In the genomic region with DNA sequence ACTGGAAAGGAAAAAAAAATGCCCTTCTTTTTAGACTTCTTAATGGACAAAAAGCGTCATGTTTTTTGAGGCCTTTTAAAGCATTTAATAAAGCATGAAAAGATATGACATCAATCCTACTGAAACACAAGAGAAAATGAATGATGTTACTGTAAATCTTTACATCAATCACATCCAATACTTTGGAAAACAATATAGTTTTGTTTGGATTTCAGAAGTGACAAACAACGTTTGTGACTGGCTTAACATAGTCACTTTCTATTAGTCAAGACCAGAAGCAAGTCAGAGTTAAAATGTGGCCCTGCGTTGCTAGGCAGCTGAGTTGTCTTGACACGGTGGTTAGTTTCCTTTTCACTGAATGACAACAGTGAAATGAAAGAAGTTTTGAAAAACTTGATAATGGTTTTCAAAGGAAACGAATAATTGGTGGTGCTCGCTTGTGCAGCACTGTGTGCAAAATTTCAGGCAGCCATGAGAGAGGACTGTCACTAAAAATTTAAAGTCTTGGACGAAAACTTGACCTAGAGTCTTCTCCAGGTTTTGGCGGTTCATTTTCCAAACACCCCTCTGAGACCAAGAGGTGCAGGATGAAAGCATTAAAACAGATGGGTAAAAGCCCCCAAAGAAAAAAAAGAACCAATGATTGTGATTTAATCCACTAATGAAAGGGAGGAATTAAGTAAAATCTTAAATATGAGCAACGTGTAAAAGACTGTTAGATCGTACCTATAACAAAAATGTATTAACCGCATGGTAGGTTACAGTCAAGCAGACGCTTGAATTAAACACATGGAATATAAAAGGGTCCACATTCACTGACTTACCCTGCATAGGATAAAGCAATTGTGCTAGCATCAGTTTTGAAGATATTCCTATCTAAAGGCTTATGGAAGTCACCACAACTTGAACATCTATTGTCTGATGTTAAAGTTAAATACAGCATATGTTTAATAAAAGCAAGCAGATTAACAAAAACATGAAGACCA, we compare ENCODE assay signal across 16 mouse cellular contexts.
A peak's percentile ranks its signal among the peaks of the same experiment; 100 is the strongest.
DNase-seq lines count a peak whose midpoint lies in the region; ATAC-seq and TF ChIP-seq lines count a peak whose summit lies in the region.
"Had no signal": no experiment of that assay in that cellular context is flagged by ENCODE, and none has a peak within 500 bp of the region (broad histone marks: within the 10 kb centered on the region; RNA-seq: fewer than 3 reads in every experiment).

No protein-coding gene starts in this region.

- no peak for TF ChIP-seq EP300 in heart, adult 2 months (IDR thresholded peaks at IDR 0.05; ENCODE audit: insufficient read depth, low read depth, low read length)

- DNase-seq in cerebellum, adult 9-10 months = peak; percentile 67
- DNase-seq in cerebellum, adult 11-12 months = no peak
- peak; percentile 47 to 61 for DNase-seq in cerebellum, postnatal 25 days
- peak; percentile 51 for DNase-seq in hindbrain, embryonic 10.5 days (ENCODE audit: low spot score)
- DNase-seq in heart, adult 2 months = no peak
- no peak for DNase-seq in frontal cortex, postnatal 25 days (ENCODE audit: low spot score in 2 of 2)
- DNase-seq in left cerebral cortex, postnatal 25 days (ENCODE audit: low spot score in 2 of 2) = no peak
- DNase-seq: heart, adult 18-20 months; lung, postnatal 10 days; right cerebral cortex, postnatal 14 days had no signal

- H3K27ac ChIP-seq in hindbrain, embryonic 10.5 days = peak overlapping the region; percentile 77
- 0 out of 2 replicates have a peak overlapping the region, but pooled peaks have one; percentile 6 for H3K27ac ChIP-seq in midbrain, embryonic 15.5 days
- no peak overlapping the region for H3K27ac ChIP-seq in heart, adult 2 months
- H3K27ac ChIP-seq: kidney, postnatal 0 days had no signal

- TF ChIP-seq POLR2A in heart, adult 2 months (IDR thresholded peaks at IDR 0.05; ENCODE audit: insufficient read depth, low read depth, low read length) = no peak

- no peak overlapping the region; the same call in 1 of the 2 replicates for H3K4me3 ChIP-seq in hindbrain, embryonic 10.5 days
- H3K4me3 ChIP-seq in midbrain, embryonic 15.5 days = no peak overlapping the region
- H3K4me3 ChIP-seq in heart, adult 2 months = no peak overlapping the region
- H3K4me3 ChIP-seq: myocyte had no signal

- TF ChIP-seq CTCF in heart, adult 2 months (IDR thresholded peaks at IDR 0.05) = no peak

- peaks cover 43% of the 10 kb centered on the region for H3K27me3 ChIP-seq in hindbrain, embryonic 10.5 days (ENCODE audit: insufficient read depth, poor library complexity, severe bottlenecking)
- H3K27me3 ChIP-seq in midbrain, embryonic 15.5 days (replicated peaks) = peaks cover 14% of the 10 kb centered on the region; the same call in 1 of the 2 replicates
- no peaks in the 10 kb centered on the region for H3K27me3 ChIP-seq in heart, adult 2 months (ENCODE audit: control insufficient read depth, insufficient read depth, low read length)

- H3K9ac ChIP-seq in midbrain, embryonic 15.5 days = no peak overlapping the region
- no peak overlapping the region for H3K9ac ChIP-seq in heart, adult 2 months (ENCODE audit: low read depth, low read length)

- H3K4me2 ChIP-seq in midbrain, embryonic 15.5 days = no peak overlapping the region
- H3K4me2 ChIP-seq: liver, embryonic 11.5 days had no signal

- peaks cover 38% of the 10 kb centered on the region for H3K4me1 ChIP-seq in hindbrain, embryonic 10.5 days (replicated peaks)
- peaks cover 7% of the 10 kb centered on the region; the same call in 1 of the 2 replicates for H3K4me1 ChIP-seq in midbrain, embryonic 15.5 days
- H3K4me1 ChIP-seq in heart, adult 2 months (ENCODE audit: control insufficient read depth, insufficient read depth, low read length) = no peaks in the 10 kb centered on the region

- WGBS in hindbrain, embryonic 10.5 days = 41% methylated on average over 12 of the region's 12 CpGs
- WGBS in midbrain, embryonic 15.5 days = 19% methylated on average over 12 of the region's 12 CpGs
- WGBS in heart, adult 2 months = 74% methylated on average over 12 of the region's 12 CpGs

- no peaks in the 10 kb centered on the region for H3K9me3 ChIP-seq in hindbrain, embryonic 10.5 days
- H3K9me3 ChIP-seq in midbrain, embryonic 15.5 days = no peaks in the 10 kb centered on the region

- H3K36me3 ChIP-seq in hindbrain, embryonic 10.5 days = no peaks in the 10 kb centered on the region
- no peaks in the 10 kb centered on the region for H3K36me3 ChIP-seq in midbrain, embryonic 15.5 days (replicated peaks)
- H3K36me3 ChIP-seq in heart, adult 2 months (ENCODE audit: control insufficient read depth, insufficient read depth, low read length) = no peaks in the 10 kb centered on the region
- H3K36me3 ChIP-seq: G1E had no signal

- intact Hi-C loops in heart, adult 2 months (cut with DNase I) = no loop called here
- intact Hi-C loops in left cerebral cortex, postnatal 25 days (cut with DNase I) = loop anchor here (10.0 kb wide), 3 partner anchors 433 to 703 kb away; partner anchors contain the start of genes Zic1 and Zic4

- ATAC-seq in midbrain, embryonic 15.5 days (replicated peaks) = 0 out of 2 replicates have a peak, but pooled peaks have one; percentile 35
- ATAC-seq: activated CD4-positive, CD25-positive, alpha-beta regulatory T cell, adult 4 months had no signal

- no peaks in the 10 kb centered on the region for H3K79me2 ChIP-seq in heart, adult 2 months (replicated peaks; ENCODE audit: control insufficient read depth, insufficient read depth, low read length)

Comparison
In these comparisons a context has a peak if more than half of its experiments do, and no peak if none do; other contexts are left out.
1. DNase-seq: peak in cerebellum, adult 9-10 months (single experiment), cerebellum, postnatal 25 days (2 of 2) and hindbrain, embryonic 10.5 days (single experiment); none in cerebellum, adult 11-12 months (single experiment), heart, adult 2 months (0 of 2), frontal cortex, postnatal 25 days (0 of 2) and left cerebral cortex, postnatal 25 days (0 of 2).